Mouse (Mus musculus): Measurements from ENCODE around the gene Retreg1. TPM values are rescaled to one million over a fixed set of nuclear protein-coding genes. Genes with fewer than 3 reads are reported as not detected.

Gene Retreg1
- total and polyA plus RNA-seq, 2 experiments from 2014 or later = 28.0 to 29.0 TPM

- H3K27me3 ChIP-seq (ENCODE audit: insufficient read depth, low read length) = no peaks in the 10 kb centered on the region
- DNase-seq (ENCODE audit: low spot score) (no peak), ATAC-seq (ENCODE audit: low FRiP score) (no peak)
- WGBS = 87% methylated on average over 8 of the region's 8 CpGs
- no peaks in the 10 kb centered on the region for H3K4me1 ChIP-seq (ENCODE audit: insufficient read depth, low read length)
- no peak overlapping the region for H3K4me3 ChIP-seq (ENCODE audit: low read depth, low read length)
- no peak overlapping the region for H3K27ac ChIP-seq (ENCODE audit: low read depth, low read length)
- H3K4me2 ChIP-seq (ENCODE audit: low read depth, low read length, poor library complexity, severe bottlenecking) = no peak overlapping the region
- no peak for TF ChIP-seq CTCF (IDR thresholded peaks at IDR 0.05)
- no peak overlapping the region for H3K9ac ChIP-seq (replicated peaks; ENCODE audit: low read length, poor library complexity, severe bottlenecking)
- H3K9me3 ChIP-seq (ENCODE audit: low read length) = no peaks in the 10 kb centered on the region
- no peaks in the 10 kb centered on the region for H3K36me3 ChIP-seq (ENCODE audit: insufficient read depth, low read length)
These were observed 104.4 kb downstream of the Retreg1 start for GRCm38 (mm10) chr15:25947383-25947782.

- no peak for DNase-seq (ENCODE audit: low spot score)
These were observed 105.6 kb downstream of the Retreg1 start for GRCm38 (mm10) chr15:25948257-25949223.

GRCm38 (mm10) chr15:25949696-25950095, 106.7 kb downstream of the Retreg1 start:
- WGBS = 79% methylated on average over 9 of the region's 9 CpGs
- TF ChIP-seq CTCF (IDR thresholded peaks at IDR 0.05) = no peak

More at GRCm38 (mm10) chr15:25948257-25949223, 105.6 kb downstream of the Retreg1 start:
- Histone ChIP-seq H3K4me2 (ENCODE audit: low read depth, low read length, poor library complexity, severe bottlenecking) (no peak overlapping the region), H3K4me3 (ENCODE audit: low read depth, low read length) (no peak overlapping the region), H3K9ac (replicated peaks; ENCODE audit: low read length, poor library complexity, severe bottlenecking) (no peak overlapping the region), H3K4me1 (ENCODE audit: insufficient read depth, low read length) (no peaks in the 10 kb centered on the region), H3K36me3 (ENCODE audit: insufficient read depth, low read length) (no peaks in the 10 kb centered on the region), H3K9me3 (ENCODE audit: low read length) (no peaks in the 10 kb centered on the region), H3K27me3 (ENCODE audit: insufficient read depth, low read length) (no peaks in the 10 kb centered on the region), H3K27ac (ENCODE audit: low read depth, low read length) (no peak overlapping the region)
- 0 out of 2 replicates have a peak, but pooled peaks have one; percentile 27 for ATAC-seq (ENCODE audit: low FRiP score)
- 79% methylated on average over 26 of the region's 26 CpGs for WGBS
- TF ChIP-seq CTCF (IDR thresholded peaks at IDR 0.05) = no peak

GRCm38 (mm10) chr15:25950584-25950983, 107.6 kb downstream of the Retreg1 start:
- no peak for ATAC-seq (ENCODE audit: low FRiP score)
- Histone ChIP-seq H3K4me2 (ENCODE audit: low read depth, low read length, poor library complexity, severe bottlenecking) (no peak overlapping the region), H3K4me3 (ENCODE audit: low read depth, low read length) (no peak overlapping the region), H3K27me3 (ENCODE audit: insufficient read depth, low read length) (no peaks in the 10 kb centered on the region), H3K27ac (ENCODE audit: low read depth, low read length) (no peak overlapping the region), H3K9me3 (ENCODE audit: low read length) (no peaks in the 10 kb centered on the region), H3K4me1 (ENCODE audit: insufficient read depth, low read length) (no peaks in the 10 kb centered on the region), H3K36me3 (ENCODE audit: insufficient read depth, low read length) (no peaks in the 10 kb centered on the region), H3K9ac (replicated peaks; ENCODE audit: low read length, poor library complexity, severe bottlenecking) (no peak overlapping the region)
- TF ChIP-seq CTCF (IDR thresholded peaks at IDR 0.05) = no peak
- 87% methylated on average over 5 of the region's 5 CpGs for WGBS
- DNase-seq (ENCODE audit: low spot score) = no peak

More at GRCm38 (mm10) chr15:25949696-25950095, 106.7 kb downstream of the Retreg1 start:
- Histone ChIP-seq H3K36me3 (ENCODE audit: insufficient read depth, low read length) (no peaks in the 10 kb centered on the region), H3K27ac (ENCODE audit: low read depth, low read length) (no peak overlapping the region), H3K4me3 (ENCODE audit: low read depth, low read length) (no peak overlapping the region), H3K4me1 (ENCODE audit: insufficient read depth, low read length) (no peaks in the 10 kb centered on the region), H3K9me3 (ENCODE audit: low read length) (no peaks in the 10 kb centered on the region), H3K4me2 (ENCODE audit: low read depth, low read length, poor library complexity, severe bottlenecking) (no peak overlapping the region), H3K27me3 (ENCODE audit: insufficient read depth, low read length) (no peaks in the 10 kb centered on the region), H3K9ac (replicated peaks; ENCODE audit: low read length, poor library complexity, severe bottlenecking) (no peak overlapping the region)
- DNase-seq (ENCODE audit: low spot score) (no peak), ATAC-seq (ENCODE audit: low FRiP score) (no peak)

GRCm38 (mm10) chr15:25951037-25951436, 108.1 kb downstream of the Retreg1 start:
- no peak for ATAC-seq (ENCODE audit: low FRiP score)
- no peaks in the 10 kb centered on the region for H3K36me3 ChIP-seq (ENCODE audit: insufficient read depth, low read length)
- H3K9ac ChIP-seq (replicated peaks; ENCODE audit: low read length, poor library complexity, severe bottlenecking) = no peak overlapping the region
- no peaks in the 10 kb centered on the region for H3K9me3 ChIP-seq (ENCODE audit: low read length)
- no peak overlapping the region for H3K4me2 ChIP-seq (ENCODE audit: low read depth, low read length, poor library complexity, severe bottlenecking)
- TF ChIP-seq CTCF (IDR thresholded peaks at IDR 0.05) = no peak
- WGBS = 86% methylated on average over 4 of the region's 4 CpGs
- DNase-seq (ENCODE audit: low spot score) = no peak
- H3K4me1 ChIP-seq (ENCODE audit: insufficient read depth, low read length) = no peaks in the 10 kb centered on the region
- no peak overlapping the region for H3K4me3 ChIP-seq (ENCODE audit: low read depth, low read length)
- no peak overlapping the region for H3K27ac ChIP-seq (ENCODE audit: low read depth, low read length)
- no peaks in the 10 kb centered on the region for H3K27me3 ChIP-seq (ENCODE audit: insufficient read depth, low read length)

GRCm38 (mm10) chr15:25956001-25956400, 113.0 kb downstream of the Retreg1 start:
- Histone ChIP-seq H3K36me3 (ENCODE audit: insufficient read depth, low read length) (no peaks in the 10 kb centered on the region), H3K4me3 (ENCODE audit: low read depth, low read length) (no peak overlapping the region), H3K9me3 (ENCODE audit: low read length) (no peaks in the 10 kb centered on the region), H3K9ac (replicated peaks; ENCODE audit: low read length, poor library complexity, severe bottlenecking) (no peak overlapping the region), H3K4me2 (ENCODE audit: low read depth, low read length, poor library complexity, severe bottlenecking) (no peak overlapping the region), H3K27me3 (ENCODE audit: insufficient read depth, low read length) (no peaks in the 10 kb centered on the region), H3K27ac (ENCODE audit: low read depth, low read length) (no peak overlapping the region), H3K4me1 (ENCODE audit: insufficient read depth, low read length) (peaks cover 6% of the 10 kb centered on the region; the same call in 1 of the 2 replicates)
- no peak for TF ChIP-seq CTCF (IDR thresholded peaks at IDR 0.05)
- WGBS = 74% methylated on average over 5 of the region's 5 CpGs
- DNase-seq (ENCODE audit: low spot score) (no peak), ATAC-seq (ENCODE audit: low FRiP score) (no peak)

All from midbrain, postnatal 0 days (tissue).